Mouse (Mus musculus) embryonic fibroblast, embryonic 13.5 days (primary cell): ENCODE results near the gene Gzmm.

Experiments used
- CTCF ChIP-seq: IDR thresholded peaks from 2 replicates; pipeline ENCODE4 v1.5.1; 2011; ENCODE audit warnings: mild to moderate bottlenecking, control low read depth, low read length, moderate library complexity, borderline replicate concordance; ENCODE audit not compliant: insufficient read depth
- POLR2A ChIP-seq: IDR thresholded peaks from 2 replicates; pipeline ENCODE4 v1.6.1; 2011; ENCODE audit warnings: low read depth, mild to moderate bottlenecking, control low read depth, low read length, moderate library complexity

DNA sequence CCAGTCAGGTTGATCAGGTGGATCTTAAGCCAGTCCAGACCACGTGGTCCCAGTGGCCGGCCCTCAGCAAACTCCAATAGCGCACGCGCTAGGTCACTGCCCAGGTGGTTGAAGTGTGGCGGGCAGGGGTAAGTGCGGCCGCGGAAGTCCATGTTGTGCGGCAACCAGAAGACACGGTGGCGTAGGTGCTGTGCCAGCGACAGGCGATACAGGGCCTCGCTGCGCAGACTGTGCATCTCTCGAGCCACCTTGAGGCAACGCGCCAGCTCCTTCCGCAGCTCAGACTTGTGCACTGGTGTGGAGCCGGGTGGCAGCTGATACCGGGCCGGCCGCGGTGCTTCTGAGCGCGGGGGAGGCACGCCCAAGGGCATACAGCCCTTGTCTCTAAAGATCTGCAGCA lies 50.4 kb downstream of the Gzmm start:
- TF ChIP-seq CTCF (no peak), POLR2A (no peak)
